Mouse (Mus musculus) ES-Bruce4 (cell line): Measurements from ENCODE around the gene Sgta. TPM values are rescaled to one million over a fixed set of nuclear protein-coding genes. Genes with fewer than 3 reads are reported as not detected.

Experiments
- H3K27ac ChIP-seq: 2 replicates; pipeline ENCODE4 v1.5.1; 2012; ENCODE audit warnings: low read length, inconsistent platforms; ENCODE audit not compliant: insufficient read depth
- H3K27me3 ChIP-seq: 2 replicates; pipeline ENCODE4 v1.6.1; 2012; ENCODE audit warnings: mild to moderate bottlenecking, low read length, inconsistent platforms; ENCODE audit not compliant: control insufficient read depth, poor library complexity, insufficient read depth, severe bottlenecking
- H3K36me3 ChIP-seq: 2 replicates; pipeline ENCODE4 v1.6.1; 2012; ENCODE audit warnings: inconsistent platforms, mild to moderate bottlenecking, low read length, moderate library complexity; ENCODE audit not compliant: control insufficient read depth, poor library complexity, insufficient read depth, severe bottlenecking
- H3K4me1 ChIP-seq: one replicate; pipeline ENCODE4 v1.8.1; 2011; ENCODE audit warnings: low read length; ENCODE audit not compliant: control insufficient read depth, insufficient read depth
- H3K4me3 ChIP-seq: 2 replicates; pipeline ENCODE4 v1.5.1; 2011; ENCODE audit warnings: low read depth, mild to moderate bottlenecking, low read length
- H3K9ac ChIP-seq: 2 replicates; pipeline ENCODE4 v1.6.1; 2012; ENCODE audit warnings: low read depth, mild to moderate bottlenecking, inconsistent platforms; ENCODE audit not compliant: poor library complexity, severe bottlenecking
- H3K9me3 ChIP-seq: replicated peaks from 2 replicates; pipeline ENCODE4 v1.6.1; 2012; ENCODE audit warnings: mild to moderate bottlenecking, low read length, inconsistent platforms; ENCODE audit not compliant: control insufficient read depth, poor library complexity, insufficient read depth, severe bottlenecking
- CTCF ChIP-seq: IDR thresholded peaks from one replicate; pipeline ENCODE4 v1.8.1; 2011; ENCODE audit warnings: low read depth, low read length
- EP300 ChIP-seq: IDR thresholded peaks from 2 replicates; pipeline ENCODE4 v1.6.1; 2011; ENCODE audit warnings: low read depth, low read length; ENCODE audit not compliant: insufficient read depth
- POLR2A ChIP-seq: IDR thresholded peaks from one replicate; pipeline ENCODE4 v1.8.1; 2011; ENCODE audit warnings: low read length; ENCODE audit not compliant: insufficient read depth
- polyA plus RNA-seq: library from polyadenylated mRNA; stranded (reverse); fragments of >200 nt; gene quantifications from 2 replicates; pipeline ENCODE4 v1.2.4, GENCODE M21; 2011; ENCODE audit warnings: low read depth; ENCODE audit not compliant: missing spikeins, insufficient read depth, insufficient read length

The Sgta gene
- polyA plus RNA-seq = 107 and 110 TPM in 2 replicates

DNA sequence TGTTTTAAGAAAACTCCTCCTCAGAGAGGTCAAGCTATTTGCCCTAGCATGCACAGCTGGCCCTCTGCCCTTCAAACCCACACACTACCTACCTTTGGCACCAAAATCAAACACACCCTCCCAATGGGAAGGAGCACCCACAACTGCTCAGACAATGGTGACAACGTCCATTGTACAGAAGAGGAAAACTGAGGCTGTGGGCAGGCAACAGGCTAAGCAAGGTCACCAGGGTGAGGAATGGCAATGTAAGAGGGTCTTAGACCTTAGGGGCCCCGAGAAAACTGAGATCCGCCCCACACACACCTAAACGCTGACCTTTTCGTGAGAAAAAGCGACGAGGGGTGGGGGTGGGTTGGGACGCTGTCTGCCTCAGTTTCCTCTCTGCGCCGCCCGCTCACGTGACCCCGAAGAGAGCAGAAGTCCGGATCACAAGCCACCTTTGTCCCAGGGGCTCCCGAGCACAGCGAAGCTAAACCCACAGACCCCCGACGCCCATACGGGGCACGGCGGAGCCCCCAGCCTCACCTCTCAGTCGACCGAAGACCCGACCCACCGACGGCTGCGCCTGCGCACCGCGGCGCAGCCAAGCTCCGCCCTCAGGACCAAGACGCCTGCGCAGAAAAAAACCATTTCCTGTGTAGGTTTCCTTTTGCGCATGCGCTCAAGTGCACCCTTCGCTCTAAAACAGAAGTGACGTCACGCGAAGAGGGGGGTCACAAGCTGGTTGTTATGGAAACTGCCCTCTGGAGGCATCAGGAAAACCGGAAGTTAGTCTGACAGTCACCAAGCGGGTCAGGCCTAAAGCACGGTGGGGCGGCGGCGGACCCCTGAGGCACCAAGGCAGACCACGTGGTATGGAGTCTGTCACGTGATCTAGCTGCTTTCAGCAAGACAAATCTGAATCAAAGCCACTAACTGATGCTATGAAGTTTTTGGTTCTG lies at the start of gene Sgta:
TSS of gene Sgta (minus strand) at position 579 of the 941 bp plus-strand sequence.
- Histone ChIP-seq H3K36me3 (no peaks in the 10 kb centered on the region), H3K4me3 (peak within 1 kb of the TSS; percentile 96), H3K27ac (peak within 1 kb of the TSS; percentile 7; the same call in 1 of the 2 replicates), H3K27me3 (no peaks in the 10 kb centered on the region), H3K9me3 (no peaks in the 10 kb centered on the region), H3K9ac (peak within 1 kb of the TSS; percentile 91), H3K4me1 (peaks cover 2% of the 10 kb centered on the region)
- TF ChIP-seq CTCF (no peak), POLR2A (peak; percentile 75), EP300 (0 out of 2 replicates have a peak, but pooled peaks have one; percentile 55)

DNA sequence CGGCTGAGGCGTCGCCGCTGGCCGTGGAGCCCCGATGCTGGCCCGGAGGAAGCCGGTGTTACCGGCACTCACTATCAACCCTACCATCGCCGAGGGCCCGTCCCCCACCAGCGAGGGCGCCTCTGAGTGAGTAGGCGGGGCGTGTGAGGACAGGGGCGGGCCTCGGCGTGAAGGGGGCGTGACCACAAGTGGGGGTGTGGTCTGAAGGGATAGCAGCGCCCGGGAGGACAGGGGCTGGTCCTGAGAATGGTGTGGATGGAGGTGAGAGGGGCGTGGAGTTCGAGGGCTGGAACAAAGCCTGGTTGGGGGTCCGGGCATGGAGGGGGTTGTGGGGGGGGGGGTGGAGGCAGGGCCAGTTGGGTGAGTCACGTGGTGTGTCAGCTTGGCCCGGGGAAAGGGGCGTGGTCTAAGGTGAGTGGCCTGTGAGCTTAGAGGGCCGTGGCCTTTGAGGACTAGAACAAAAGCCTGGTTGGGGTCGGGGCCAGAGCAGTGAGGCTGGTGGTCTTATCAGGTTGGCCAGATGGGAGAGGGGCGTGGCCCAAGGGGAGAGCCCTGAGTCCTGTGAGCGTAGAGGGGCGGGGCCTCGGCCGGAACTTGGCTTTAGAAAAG lies 46.2 kb upstream of the Sgta start:
- Histone ChIP-seq H3K27ac (peak overlapping the region; percentile 45; the same call in 1 of the 2 replicates), H3K4me3 (peak overlapping the region; percentile 96)

DNA sequence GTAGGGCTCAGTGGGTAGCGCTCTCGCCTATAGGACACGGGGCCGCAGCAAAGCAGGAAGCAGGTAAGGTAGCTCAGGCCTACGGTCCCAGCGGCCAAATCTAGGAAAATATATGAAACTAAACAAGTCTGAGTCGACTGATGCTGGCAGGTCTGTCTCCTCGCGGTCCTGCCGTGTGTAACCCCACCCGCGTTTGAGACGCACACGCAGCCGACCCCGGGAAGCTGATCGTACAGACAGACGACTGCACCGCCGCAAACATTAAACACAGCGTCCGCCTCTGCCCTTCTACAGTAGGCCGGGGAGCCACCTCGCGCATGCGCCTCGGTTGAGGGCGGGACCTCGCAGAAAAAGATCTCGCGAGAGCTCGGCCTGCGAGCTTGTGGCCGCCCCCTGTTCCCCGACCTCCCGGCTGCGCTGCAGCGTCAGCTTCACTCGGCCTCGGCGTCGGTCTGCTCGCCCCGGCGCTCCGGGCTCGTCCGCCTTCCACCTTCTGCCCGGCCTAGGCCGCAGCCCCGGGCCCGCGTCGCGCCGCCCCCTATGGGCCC lies 45.7 kb upstream of the Sgta start, which contains the start of gene Map2k2:
TSS of gene Map2k2 (plus strand) at position 351 of the 548 bp plus-strand sequence.
- no peaks in the 10 kb centered on the region for H3K4me1 ChIP-seq
- H3K4me3 ChIP-seq = peak within 1 kb of the TSS; percentile 96
- peak; percentile 98 for TF ChIP-seq POLR2A
- TF ChIP-seq CTCF = no peak
- 0 out of 2 replicates have a peak, but pooled peaks have one; percentile 42 for TF ChIP-seq EP300
- peak within 1 kb of the TSS; percentile 85 for H3K27ac ChIP-seq
- H3K9ac ChIP-seq = peak within 1 kb of the TSS; percentile 92
- H3K36me3 ChIP-seq = peaks cover 6% of the 10 kb centered on the region
- no peaks in the 10 kb centered on the region for H3K9me3 ChIP-seq
- H3K27me3 ChIP-seq = no peaks in the 10 kb centered on the region

More for the DNA sequence above, 46.2 kb upstream of the Sgta start:
- Histone ChIP-seq H3K9ac (peak overlapping the region; percentile 92), H3K9me3 (no peaks in the 10 kb centered on the region), H3K4me1 (no peaks in the 10 kb centered on the region), H3K27me3 (no peaks in the 10 kb centered on the region), H3K36me3 (peaks cover 11% of the 10 kb centered on the region)
- TF ChIP-seq EP300 = no peak
- TF ChIP-seq POLR2A = no peak
- TF ChIP-seq CTCF = no peak

DNA sequence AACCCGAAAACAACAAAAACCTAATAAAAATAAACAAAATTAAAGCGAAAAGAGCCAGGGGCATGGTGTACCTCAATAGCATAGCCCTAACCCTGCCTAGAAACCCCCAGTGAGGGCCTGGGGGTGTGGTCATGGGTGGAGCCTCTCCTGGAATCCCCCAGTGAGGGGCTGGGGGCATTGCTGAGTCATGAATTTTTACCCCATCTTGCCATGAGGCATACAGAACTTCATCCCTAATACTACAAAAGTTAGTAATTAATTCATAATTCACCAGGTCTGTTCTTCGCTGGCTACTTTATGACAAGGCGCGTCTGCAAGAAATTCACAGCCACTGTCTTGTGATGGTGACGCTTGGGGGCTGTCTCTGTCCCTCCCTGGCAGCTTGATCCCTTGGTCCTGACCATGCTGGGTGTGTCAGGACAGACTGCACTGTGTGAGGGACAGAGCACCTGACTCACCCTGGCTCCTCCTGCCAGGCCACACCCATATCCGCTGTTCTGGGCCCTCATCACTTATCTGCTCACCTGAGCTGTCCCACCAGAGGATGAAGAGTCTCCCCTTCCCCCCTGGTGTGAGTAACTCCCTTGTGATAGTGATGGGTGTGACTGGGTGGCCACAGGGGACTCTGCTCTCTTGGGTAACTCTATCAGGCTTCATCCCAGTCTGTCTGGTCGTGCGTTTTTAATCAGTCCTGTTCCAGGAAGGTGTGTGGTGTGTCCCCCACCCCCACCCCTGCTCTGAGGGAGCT lies 35.1 kb upstream of the Sgta start:
- no peaks in the 10 kb centered on the region for H3K4me1 ChIP-seq
- H3K9ac ChIP-seq = no peak overlapping the region
- H3K27me3 ChIP-seq = no peaks in the 10 kb centered on the region
- no peak overlapping the region for H3K27ac ChIP-seq
- H3K4me3 ChIP-seq = peak overlapping the region; percentile 45
- H3K36me3 ChIP-seq = no peaks in the 10 kb centered on the region
- TF ChIP-seq POLR2A = no peak
- TF ChIP-seq EP300 = peak; percentile 80; the same call in 1 of the 2 replicates
- H3K9me3 ChIP-seq = no peaks in the 10 kb centered on the region

DNA sequence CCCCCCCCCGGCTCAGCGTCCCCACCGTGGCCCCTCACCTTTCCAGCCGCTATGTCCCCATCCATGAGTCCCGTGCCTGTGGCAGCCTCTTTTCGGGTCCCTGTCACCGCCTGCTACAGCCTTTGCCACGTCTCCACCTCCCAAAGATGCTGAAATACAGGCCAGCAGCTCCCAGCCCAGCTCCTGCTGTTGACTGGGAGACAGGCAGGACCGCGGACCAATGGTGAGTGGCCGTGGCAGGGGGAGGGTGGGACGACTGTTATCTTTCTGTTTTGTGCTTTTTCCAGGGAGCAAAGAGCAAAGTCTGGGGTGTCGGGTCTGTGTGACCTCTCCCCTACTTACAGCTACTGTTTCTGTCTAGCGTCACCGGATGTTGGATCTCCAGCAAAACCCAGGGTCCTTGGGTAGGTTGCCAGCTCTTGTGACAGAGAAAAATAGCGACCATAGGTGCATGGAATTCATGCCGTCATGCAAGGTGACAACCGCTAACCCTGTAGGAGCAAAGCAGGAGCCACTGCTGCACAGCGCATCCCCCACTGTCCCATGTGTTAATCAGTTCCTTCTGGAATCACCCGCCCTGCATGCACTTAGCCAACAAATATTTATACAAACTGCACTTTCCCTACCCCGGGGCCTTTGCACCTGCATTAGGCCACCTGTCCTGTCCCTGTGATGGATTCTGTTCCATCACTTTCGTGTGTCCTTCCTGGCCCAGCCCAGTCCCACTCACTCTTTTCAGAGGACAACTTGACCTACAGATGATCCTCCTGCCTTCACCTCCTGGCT lies 32.7 kb upstream of the Sgta start:
- no peak overlapping the region for H3K27ac ChIP-seq

More for the DNA sequence above, 32.7 kb upstream of the Sgta start:
- Histone ChIP-seq H3K36me3 (no peaks in the 10 kb centered on the region), H3K9me3 (no peaks in the 10 kb centered on the region), H3K4me3 (no peak overlapping the region), H3K27me3 (no peaks in the 10 kb centered on the region), H3K9ac (no peak overlapping the region), H3K4me1 (no peaks in the 10 kb centered on the region)
- no peak for TF ChIP-seq EP300
